ENCODE assay signal across 7 mouse cellular contexts in genomic region chr4:151411641-151412061, GRCm38 (mm10).
DNase-seq lines count a peak whose midpoint lies in the region; ATAC-seq and TF ChIP-seq lines count a peak whose summit lies in the region.

No protein-coding gene starts in this region.

- ATAC-seq in hindbrain, embryonic 14.5 days (ENCODE audit: low FRiP score): no peak
- ATAC-seq in limb, embryonic 11.5 days (ENCODE audit: insufficient number of reproducible peaks, low FRiP score, low TSS enrichment, low read depth): 0 out of 2 replicates have a peak, but pooled peaks have one; percentile 42

- H3ac ChIP-seq in C2C12 (ENCODE audit: control insufficient read depth, insufficient read length, low read depth): no peak overlapping the region

- H3K27me3 ChIP-seq in C2C12 (ENCODE audit: control insufficient read depth, insufficient read depth, insufficient read length): no peaks in the 10 kb centered on the region
- H3K27me3 ChIP-seq in hindbrain, embryonic 14.5 days (ENCODE audit: control insufficient read depth, insufficient read depth, low read length): no peaks in the 10 kb centered on the region
- no peaks in the 10 kb centered on the region for H3K27me3 ChIP-seq in limb, embryonic 11.5 days (ENCODE audit: control insufficient read depth, insufficient read depth, low read length)

- H3K4me2 ChIP-seq in hindbrain, embryonic 14.5 days (replicated peaks): no peak overlapping the region; the same call in 1 of the 2 replicates
- H3K4me2 ChIP-seq in limb, embryonic 11.5 days (ENCODE audit: low read depth, severe bottlenecking): peak overlapping the region; percentile 16; the same call in 1 of the 2 replicates

- H3K27ac ChIP-seq in hindbrain, embryonic 14.5 days: 0 out of 2 replicates have a peak overlapping the region, but pooled peaks have one; percentile 26
- H3K27ac ChIP-seq in limb, embryonic 11.5 days (replicated peaks; ENCODE audit: low read depth, low read length): no peak overlapping the region

- no peaks in the 10 kb centered on the region for H3K79me3 ChIP-seq in C2C12 (ENCODE audit: low read depth)

- H3K9ac ChIP-seq in hindbrain, embryonic 14.5 days: 0 out of 2 replicates have a peak overlapping the region, but pooled peaks have one; percentile 6
- no peak overlapping the region for H3K9ac ChIP-seq in limb, embryonic 11.5 days (ENCODE audit: low read length)

- no peaks in the 10 kb centered on the region for H3K79me2 ChIP-seq in C2C12 (ENCODE audit: control insufficient read depth, insufficient read depth)

- H3K9me3 ChIP-seq in hindbrain, embryonic 14.5 days (ENCODE audit: control insufficient read depth, low read length): no peaks in the 10 kb centered on the region
- no peaks in the 10 kb centered on the region for H3K9me3 ChIP-seq in limb, embryonic 11.5 days (ENCODE audit: control insufficient read depth, low read length)

- peaks cover 24% of the 10 kb centered on the region for H3K4me1 ChIP-seq in hindbrain, embryonic 14.5 days (replicated peaks; ENCODE audit: control insufficient read depth, insufficient read depth, low read length)
- H3K4me1 ChIP-seq in limb, embryonic 11.5 days (ENCODE audit: control insufficient read depth, insufficient read depth, low read length): peaks cover 11% of the 10 kb centered on the region; the same call in 1 of the 2 replicates

- WGBS in hindbrain, embryonic 14.5 days: 30% methylated on average over 14 of the region's 14 CpGs
- 27% methylated on average over 14 of the region's 14 CpGs for WGBS in limb, embryonic 11.5 days

- peak; percentile 68 for DNase-seq in 3134 (ENCODE audit: extremely low read depth, insufficient read length, low spot score)
- peak; percentile 79 to 91 for DNase-seq in frontal cortex, adult 2 months (ENCODE audit: extremely low spot score in 1 of 2, low spot score in 1 of 2)
- no peak for DNase-seq in hindbrain, embryonic 14.5 days (ENCODE audit: low spot score)
- peak; percentile 42 for DNase-seq in limb, embryonic 11.5 days (ENCODE audit: low spot score)
- DNase-seq in right cerebral cortex, postnatal 4 days: peak; percentile 43
- DNase-seq in kidney, adult 9 months: no peak

- TF ChIP-seq CTCF in C2C12 (IDR thresholded peaks at IDR 0.05; ENCODE audit: control insufficient read depth, insufficient read depth, insufficient read length): no peak

- H3K36me3 ChIP-seq in C2C12 (ENCODE audit: control insufficient read depth, insufficient read depth): no peaks in the 10 kb centered on the region
- no peaks in the 10 kb centered on the region for H3K36me3 ChIP-seq in hindbrain, embryonic 14.5 days (replicated peaks; ENCODE audit: control insufficient read depth, insufficient read depth)
- H3K36me3 ChIP-seq in limb, embryonic 11.5 days (ENCODE audit: control insufficient read depth, insufficient read depth, low read length): no peaks in the 10 kb centered on the region

- no peak overlapping the region for H3K4me3 ChIP-seq in C2C12 (ENCODE audit: insufficient read depth, poor library complexity, severe bottlenecking)
- no peak overlapping the region for H3K4me3 ChIP-seq in hindbrain, embryonic 14.5 days (replicated peaks; ENCODE audit: low read length)
- no peak overlapping the region for H3K4me3 ChIP-seq in limb, embryonic 11.5 days (ENCODE audit: low read depth, low read length)

TF ChIP-seq in C2C12, 6 proteins besides CTCF, POLR2A, EP300 and RAD21:
- no peak for TF ChIP-seq CEBPB (IDR thresholded peaks at IDR 0.05; ENCODE audit: low read depth)
- no peak for TF ChIP-seq MAX (IDR thresholded peaks at IDR 0.05)
- TF ChIP-seq MYOG (IDR thresholded peaks at IDR 0.05; ENCODE audit: control insufficient read depth, extremely low read depth, insufficient read length): no peak
- no peak for TF ChIP-seq USF1 (IDR thresholded peaks at IDR 0.05; ENCODE audit: low read depth)
- peak; percentile 89 for TF ChIP-seq FOSL1 (IDR thresholded peaks at IDR 0.05; ENCODE audit: insufficient read depth, low read length, poor library complexity, severe bottlenecking)
- peak; percentile 96 for TF ChIP-seq MYOD1 (IDR thresholded peaks at IDR 0.05; ENCODE audit: control insufficient read depth, insufficient read length, low read depth)

Comparison
In these comparisons a context has a peak if more than half of its experiments do, and no peak if none do; other contexts are left out.
1. DNase-seq: peak in 3134 (single experiment), frontal cortex, adult 2 months (2 of 2), limb, embryonic 11.5 days (single experiment) and right cerebral cortex, postnatal 4 days (single experiment); none in hindbrain, embryonic 14.5 days (single experiment) and kidney, adult 9 months (single experiment).